Mouse (Mus musculus) lung, postnatal 36 days (tissue): ENCODE data around the gene Vmn2r77.
"Not testable (repeated sequence)": the region's sequence is repeated elsewhere in the genome, so short reads cannot be mapped to it uniquely, and the experiment has no call there.

Experiments used
- DNase-seq: peaks from one replicate; pipeline ENCODE4 v3.0.0; 2022; ENCODE audit warnings: mixed read lengths

Vmn2r77 gene

GRCm38 (mm10) chr7:86794727-86795126, at the start of gene Vmn2r77:
Gene Vmn2r77 (plus strand): TSS chr7:86795027.
- no peak for DNase-seq

GRCm38 (mm10) chr7:86760751-86761150, 34.1 kb upstream of the Vmn2r77 start:
- DNase-seq: no peak

GRCm38 (mm10) chr7:86764628-86765027, 30.2 kb upstream of the Vmn2r77 start:
- DNase-seq: no peak

- no peak for DNase-seq
These were observed 23.2 kb upstream of the Vmn2r77 start for GRCm38 (mm10) chr7:86771621-86772020.

- DNase-seq: no peak
These were observed 19.1 kb upstream of the Vmn2r77 start, which contains the start of gene Folh1 for GRCm38 (mm10) chr7:86775617-86776325. Gene Folh1 (minus strand): TSS chr7:86775943.

GRCm38 (mm10) chr7:86815241-86815640, 20.4 kb downstream of the Vmn2r77 start:
- DNase-seq: not testable (repeated sequence)

GRCm38 (mm10) chr7:86815716-86816115, 20.9 kb downstream of the Vmn2r77 start:
- not testable (repeated sequence) for DNase-seq

GRCm38 (mm10) chr7:86816466-86816865, 21.6 kb downstream of the Vmn2r77 start:
- no peak for DNase-seq
